Mouse (Mus musculus): Measurements from ENCODE around the gene Dyrk1b.
"Not testable (repeated sequence)": the region's sequence is repeated elsewhere in the genome, so short reads cannot be mapped to it uniquely, and the experiment has no call there.

Gene Dyrk1b

GRCm38 (mm10) chr7:28195414-28196098 lies 16.3 kb downstream of the Dyrk1b start:
- no peak for DNase-seq (ENCODE audit: low spot score in 2 of 2)

GRCm38 (mm10) chr7:28196528-28196927 lies 17.3 kb downstream of the Dyrk1b start:
- DNase-seq (ENCODE audit: low spot score in 2 of 2), result no peak

- no peak for DNase-seq (ENCODE audit: low spot score in 2 of 2)
Measured at GRCm38 (mm10) chr7:28199054-28199453, 19.8 kb downstream of the Dyrk1b start.

- DNase-seq (ENCODE audit: low spot score in 2 of 2), result no peak
Measured at GRCm38 (mm10) chr7:28203207-28204108, 24.2 kb downstream of the Dyrk1b start.

- DNase-seq (ENCODE audit: low spot score in 2 of 2), result no peak
Measured at GRCm38 (mm10) chr7:28206044-28206600, 26.9 kb downstream of the Dyrk1b start.

DNA sequence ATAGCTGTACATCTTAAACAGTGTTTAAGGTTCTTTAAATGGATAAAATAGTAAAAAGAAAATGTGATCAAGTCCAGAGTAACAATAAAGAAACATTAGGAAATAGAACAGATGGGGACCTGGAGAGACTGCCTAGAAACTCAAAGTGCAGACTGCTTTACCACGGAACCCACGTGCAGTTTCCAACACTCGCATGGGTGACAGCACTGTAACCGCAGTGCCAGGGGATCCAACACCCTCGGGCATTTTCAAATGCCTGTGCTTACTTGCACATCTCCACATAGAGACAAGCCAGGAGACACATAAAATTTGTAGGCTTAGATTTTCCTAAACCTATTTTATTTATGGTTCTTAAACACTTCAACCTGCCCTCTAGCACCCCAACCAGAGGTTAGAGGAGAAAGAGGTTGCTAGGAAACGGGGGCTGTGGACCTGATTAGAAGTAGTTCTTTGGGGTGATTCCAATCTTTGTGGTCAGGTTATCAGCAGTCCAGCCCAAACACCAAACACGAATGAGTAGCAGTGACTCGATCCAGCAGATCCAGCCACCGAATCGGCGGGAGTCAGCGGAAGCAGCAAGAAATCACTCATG lies 29.2 kb downstream of the Dyrk1b start:
- DNase-seq (ENCODE audit: low spot score in 2 of 2), result no peak

GRCm38 (mm10) chr7:28208988-28209508 lies 29.8 kb downstream of the Dyrk1b start:
- DNase-seq (ENCODE audit: low spot score in 2 of 2), result peak; percentile 64 to 65

GRCm38 (mm10) chr7:28210731-28211130 lies 31.5 kb downstream of the Dyrk1b start:
- no peak for DNase-seq (ENCODE audit: low spot score in 2 of 2)

DNA sequence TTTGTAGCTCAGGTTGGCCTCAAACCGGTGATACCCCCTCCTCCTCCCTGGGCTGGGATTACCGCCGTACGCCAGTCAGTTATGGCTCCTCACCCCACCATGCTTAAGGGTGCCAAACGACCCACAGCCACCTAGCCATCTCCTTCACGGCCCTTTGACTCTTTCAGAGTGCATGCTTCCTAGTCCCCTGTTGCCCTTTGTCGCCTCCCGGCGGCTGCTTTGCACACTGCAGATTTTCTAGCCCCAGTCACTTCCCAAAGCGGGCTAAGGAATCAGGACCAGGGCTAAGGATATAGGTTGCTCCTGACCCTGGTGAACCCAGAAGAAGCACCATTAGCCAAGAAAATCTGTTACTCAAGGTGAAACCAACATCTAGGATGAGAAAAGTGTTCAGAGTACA lies 34.9 kb downstream of the Dyrk1b start:
- DNase-seq (ENCODE audit: low spot score in 2 of 2), result peak; percentile 17 to 27

DNA sequence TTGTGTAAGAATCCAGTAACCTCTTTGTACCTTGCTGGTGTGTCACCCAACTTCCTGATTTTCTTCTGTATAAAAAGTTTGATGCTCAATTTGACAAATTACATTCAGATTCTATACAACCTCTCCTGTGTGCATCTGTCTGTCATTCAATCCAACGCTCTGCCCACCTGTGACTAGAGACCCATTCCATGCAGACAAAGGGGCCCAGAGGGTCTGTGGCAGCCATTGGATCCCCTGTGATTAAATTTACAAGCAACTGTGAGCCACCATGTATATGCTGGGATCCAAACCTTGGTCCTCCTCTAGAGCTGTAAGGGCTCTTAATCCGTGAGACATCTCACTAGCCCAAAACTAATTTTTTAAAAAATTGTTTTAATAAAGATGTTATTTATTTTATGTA lies 36.7 kb downstream of the Dyrk1b start:
- not testable (repeated sequence) for DNase-seq (ENCODE audit: low spot score in 2 of 2)

GRCm38 (mm10) chr7:28217811-28218210 lies 38.5 kb downstream of the Dyrk1b start:
- DNase-seq (ENCODE audit: low spot score in 2 of 2), result not testable (repeated sequence)

GRCm38 (mm10) chr7:28218951-28219740 lies 39.9 kb downstream of the Dyrk1b start:
- DNase-seq (ENCODE audit: low spot score in 2 of 2), result not testable (repeated sequence)

DNA sequence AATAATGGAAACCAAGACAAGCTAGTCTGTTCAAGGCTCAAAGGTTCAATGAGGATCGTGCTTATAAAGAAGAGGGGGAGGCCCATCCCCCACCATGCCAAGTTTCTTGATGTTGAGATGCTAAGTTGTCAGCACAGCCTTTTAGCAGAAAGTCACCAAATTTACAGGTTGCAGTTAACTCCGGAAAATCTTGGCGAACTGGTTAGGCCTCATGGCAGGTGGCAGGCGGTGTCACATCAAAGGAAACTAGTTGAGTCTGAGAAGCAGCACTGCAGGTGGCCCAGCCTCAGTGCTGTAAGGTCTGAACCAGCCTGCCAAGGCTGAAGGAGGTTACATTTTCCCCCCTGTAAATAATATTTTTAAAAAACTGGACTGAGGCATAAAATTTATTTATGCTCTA lies 47.6 kb downstream of the Dyrk1b start:
- not testable (repeated sequence) for DNase-seq (ENCODE audit: low spot score in 2 of 2)

- not testable (repeated sequence) for DNase-seq (ENCODE audit: low spot score in 2 of 2)
Measured at GRCm38 (mm10) chr7:28227421-28227820, 48.2 kb downstream of the Dyrk1b start.
